Mouse (Mus musculus) kidney, postnatal 14 days (tissue): ENCODE data around the gene Fv1.
"Not testable (repeated sequence)": the region's sequence is repeated elsewhere in the genome, so short reads cannot be mapped to it uniquely, and the experiment has no call there.

Experiments used
- DNase-seq: peaks from one replicate; pipeline ENCODE4 v3.0.0; 2022; ENCODE audit warnings: mixed read lengths

Fv1 gene

GRCm38 (mm10) chr4:147868450-147869031, at the start of gene Fv1, which contains the start of gene Miip:
Gene Fv1, plus strand, starts transcription at chr4:147868979.
Gene Miip, minus strand, starts transcription at chr4:147868816.
- peak; percentile 98 for DNase-seq

GRCm38 (mm10) chr4:147819659-147820058, 49.1 kb upstream of the Fv1 start:
- not testable (repeated sequence) for DNase-seq

GRCm38 (mm10) chr4:147821414-147821813, 47.4 kb upstream of the Fv1 start:
- DNase-seq: not testable (repeated sequence)

GRCm38 (mm10) chr4:147824389-147824788, 44.4 kb upstream of the Fv1 start:
- no peak for DNase-seq

GRCm38 (mm10) chr4:147839282-147839681, 29.5 kb upstream of the Fv1 start:
- peak; percentile 31 for DNase-seq

GRCm38 (mm10) chr4:147842871-147843270, 25.9 kb upstream of the Fv1 start:
- no peak for DNase-seq

GRCm38 (mm10) chr4:147847614-147848583, 20.9 kb upstream of the Fv1 start, which contains the start of gene Zfp933:
Gene Zfp933, minus strand, starts transcription at chr4:147848366.
- peak; percentile 86 for DNase-seq

- no peak for DNase-seq
These were observed 20.2 kb upstream of the Fv1 start for GRCm38 (mm10) chr4:147848584-147848991.

GRCm38 (mm10) chr4:147850776-147851175, 18.0 kb upstream of the Fv1 start:
- no peak for DNase-seq

GRCm38 (mm10) chr4:147862051-147862450, 6.7 kb upstream of the Fv1 start:
- DNase-seq: no peak

GRCm38 (mm10) chr4:147865651-147866050, 3.1 kb upstream of the Fv1 start:
- no peak for DNase-seq

GRCm38 (mm10) chr4:147866056-147866455, 2.7 kb upstream of the Fv1 start:
- DNase-seq: no peak

- not testable (repeated sequence) for DNase-seq
These were observed 2.0 kb upstream of the Fv1 start for GRCm38 (mm10) chr4:147866793-147867192.

GRCm38 (mm10) chr4:147867563-147868449, 973 bp upstream of the Fv1 start:
- DNase-seq: no peak

GRCm38 (mm10) chr4:147869238-147869637, 459 bp downstream of the Fv1 start:
- no peak for DNase-seq

- DNase-seq: no peak
These were observed 7.2 kb downstream of the Fv1 start for GRCm38 (mm10) chr4:147875852-147876575.

- DNase-seq: no peak
These were observed 9.8 kb downstream of the Fv1 start for GRCm38 (mm10) chr4:147878537-147878936.

GRCm38 (mm10) chr4:147879456-147879855, 10.7 kb downstream of the Fv1 start:
- no peak for DNase-seq

GRCm38 (mm10) chr4:147879865-147880264, 11.1 kb downstream of the Fv1 start:
- DNase-seq: no peak

- no peak for DNase-seq
These were observed 13.0 kb downstream of the Fv1 start for GRCm38 (mm10) chr4:147881792-147882191.

- no peak for DNase-seq
These were observed 14.3 kb downstream of the Fv1 start for GRCm38 (mm10) chr4:147883041-147883440.

GRCm38 (mm10) chr4:147884138-147884537, 15.4 kb downstream of the Fv1 start:
- DNase-seq: no peak
